Mouse (Mus musculus) neural tube, embryonic 10.5 days (tissue): ENCODE data around the gene Ggn.
"Not testable (repeated sequence)": the region's sequence is repeated elsewhere in the genome, so short reads cannot be mapped to it uniquely, and the experiment has no call there.

ENCODE experiments used
- DNase-seq: peaks from one replicate; pipeline ENCODE4 v3.0.0-alpha.2; 2017; ENCODE audit warnings: low spot score; ENCODE audit errors: extremely low spot score

Gene Ggn

DNA sequence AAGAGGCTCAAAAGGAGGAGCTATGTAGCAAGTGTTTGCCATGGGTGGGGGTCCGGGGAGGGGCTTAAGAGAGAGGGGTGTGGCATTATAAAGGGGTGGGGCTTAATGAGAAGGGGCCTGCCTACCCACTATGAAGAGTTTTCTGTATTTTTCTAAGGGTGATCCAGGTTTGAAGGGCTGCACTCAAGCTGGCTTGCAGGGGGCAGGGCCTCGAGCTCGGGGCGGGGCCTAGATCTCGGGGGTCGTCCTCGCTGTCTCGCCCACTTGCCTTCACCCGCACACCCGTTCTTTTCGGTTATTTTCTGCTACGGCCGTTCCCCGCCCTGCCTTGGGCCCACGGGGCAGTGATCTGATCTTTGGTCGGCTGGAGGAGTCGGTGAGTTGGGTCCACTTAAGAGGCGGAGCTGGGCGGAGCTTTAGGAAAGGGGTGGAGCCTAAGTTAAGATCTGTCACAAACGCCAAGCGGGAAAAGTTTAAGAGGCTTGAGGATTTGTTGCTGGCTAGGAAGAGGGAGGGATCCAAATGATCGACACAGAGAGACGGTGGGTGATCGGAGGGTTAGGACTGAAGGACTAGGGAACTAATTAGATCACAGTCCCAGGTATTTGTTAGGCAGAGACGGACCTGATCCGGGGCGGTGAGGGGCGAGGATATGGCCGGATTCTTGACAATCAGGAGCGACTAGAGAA is at the start of gene Ggn, which contains the start of gene Spred3:
Ggn (plus strand) TSS at position 145 of the 689 bp plus-strand sequence.
Spred3 (minus strand) TSS at position 346 of the 689 bp plus-strand sequence.
- DNase-seq = peak; percentile 66

- DNase-seq = no peak
These were observed 47.2 kb upstream of the Ggn start for GRCm38 (mm10) chr7:29122821-29123220.

DNA sequence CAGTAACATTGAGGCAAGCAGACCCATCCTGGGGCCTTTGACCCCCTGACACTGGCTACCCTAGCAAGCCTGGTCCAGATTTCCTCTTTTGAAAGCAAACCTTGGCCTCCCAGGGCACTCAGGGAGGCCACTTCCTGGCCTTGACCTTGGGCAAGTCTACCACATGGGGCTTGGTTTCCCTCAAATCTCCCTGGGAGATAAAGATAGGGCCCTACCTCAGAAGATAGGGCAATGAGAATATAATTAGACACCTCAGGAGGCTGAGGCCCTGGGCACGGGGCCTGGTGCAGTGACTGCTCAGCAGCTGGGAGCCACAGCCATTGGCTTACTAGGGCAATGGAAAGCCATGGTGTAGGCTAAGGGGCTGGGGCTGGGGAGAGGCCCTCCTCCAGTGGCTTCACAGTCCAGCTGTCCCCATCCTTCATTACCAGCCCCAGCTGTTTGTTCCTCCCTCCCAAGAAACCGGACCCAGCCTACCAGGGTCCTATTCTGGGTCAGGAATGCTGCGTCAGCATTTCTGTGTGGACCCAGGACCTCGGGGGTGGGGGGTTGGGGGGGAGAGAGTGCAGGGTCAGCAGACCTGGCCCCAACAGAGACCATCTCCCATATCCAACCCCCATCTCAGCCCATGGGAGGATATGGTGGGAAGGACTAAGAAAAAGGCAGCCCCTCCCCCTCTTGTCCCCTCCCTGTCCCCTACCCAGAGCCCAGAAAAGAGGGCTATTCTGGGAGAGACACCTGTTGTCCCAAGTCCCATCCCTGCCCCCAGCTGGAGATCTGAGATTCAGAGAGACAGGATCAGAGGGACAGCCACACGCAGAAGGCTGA is 46.3 kb upstream of the Ggn start:
- DNase-seq = peak; percentile 14

- peak; percentile 72 for DNase-seq
These were observed 45.0 kb upstream of the Ggn start, which contains the start of gene Ryr1 for GRCm38 (mm10) chr7:29124970-29125369. Gene Ryr1, minus strand, starts transcription at chr7:29125179.

GRCm38 (mm10) chr7:29126173-29126915 is 43.7 kb upstream of the Ggn start:
- DNase-seq = peak; percentile 61

- no peak for DNase-seq
These were observed 41.3 kb upstream of the Ggn start for GRCm38 (mm10) chr7:29128725-29129124.

- no peak for DNase-seq
These were observed 35.8 kb upstream of the Ggn start for GRCm38 (mm10) chr7:29134230-29134629.

DNA sequence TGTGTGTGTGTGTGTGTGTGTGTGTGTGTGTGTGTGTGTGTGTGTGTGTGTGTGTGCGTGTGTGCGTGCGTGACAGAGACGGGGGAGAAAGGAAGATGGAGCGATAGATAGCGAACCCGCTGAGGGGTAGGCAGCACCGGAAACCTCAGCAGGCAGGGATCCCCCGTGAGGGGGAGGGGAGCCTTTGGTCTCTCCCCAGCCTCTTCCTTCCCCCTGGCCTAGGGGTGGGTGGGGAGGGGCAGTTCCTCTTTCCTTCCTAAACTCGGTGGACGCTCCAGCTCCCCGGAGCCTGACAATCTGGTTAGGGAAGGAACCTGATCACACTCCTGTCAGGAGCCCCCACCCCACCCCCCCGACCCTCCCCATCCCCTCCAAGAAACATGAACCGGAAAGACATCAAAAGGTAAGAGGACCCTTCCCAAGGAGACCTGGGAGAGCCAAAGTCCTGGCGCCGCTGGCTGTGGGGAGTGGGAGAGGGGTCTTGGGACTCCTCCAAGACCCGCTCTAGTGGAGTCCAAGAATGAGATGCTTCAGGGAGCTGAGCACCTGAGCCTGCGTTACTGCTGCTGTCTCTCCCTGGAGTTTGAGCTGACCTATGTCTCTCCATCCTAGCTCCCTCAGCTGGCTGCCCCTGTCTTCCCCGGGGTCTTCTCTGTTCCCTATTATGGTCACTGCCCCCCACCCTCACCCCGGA is 35.2 kb upstream of the Ggn start, which contains the start of gene Rasgrp4:
Rasgrp4 (plus strand) TSS at position 159 of the 694 bp plus-strand sequence.
- DNase-seq = peak; percentile 32

DNA sequence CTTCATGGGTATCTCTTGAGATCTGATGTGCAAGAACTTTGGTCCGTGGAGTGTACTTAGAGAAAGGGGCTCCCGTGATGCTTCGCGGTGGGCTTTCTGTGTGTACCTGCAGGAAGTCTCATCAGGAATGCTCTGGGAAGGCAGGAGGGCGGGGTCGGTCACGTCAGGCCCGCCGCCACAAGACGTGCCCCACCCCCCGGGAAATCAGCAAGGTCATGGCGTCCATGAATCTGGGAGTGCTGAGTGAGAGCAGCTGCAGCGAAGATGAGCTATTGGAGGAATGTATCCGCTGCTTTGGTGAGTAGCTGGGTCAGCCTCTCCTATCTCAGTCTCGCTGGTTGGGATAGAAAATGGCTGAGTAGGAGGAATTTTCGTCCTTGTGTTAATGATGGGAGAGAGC is 32.6 kb upstream of the Ggn start:
- no peak for DNase-seq

DNA sequence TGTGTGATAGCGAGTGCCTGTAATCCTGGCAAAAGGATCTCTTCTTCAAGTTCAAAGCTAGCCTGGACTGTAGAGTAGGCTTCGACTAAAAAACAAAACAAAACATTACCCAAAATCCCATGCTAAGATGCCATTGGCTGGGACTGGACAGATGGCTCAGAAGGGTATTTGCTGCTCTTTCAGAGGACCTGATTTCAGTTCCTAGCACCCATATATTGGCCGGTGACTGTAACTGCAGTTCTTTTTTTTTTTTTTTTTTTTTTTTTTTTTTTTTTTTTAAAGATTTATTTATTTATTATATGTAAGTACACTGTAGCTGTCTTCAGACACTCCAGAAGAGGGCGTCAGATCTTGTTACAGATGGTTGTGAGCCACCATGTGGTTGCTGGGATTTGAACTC is 30.8 kb upstream of the Ggn start:
- DNase-seq = not testable (repeated sequence)

- DNase-seq = no peak
These were observed 28.6 kb upstream of the Ggn start for GRCm38 (mm10) chr7:29141416-29141815.

DNA sequence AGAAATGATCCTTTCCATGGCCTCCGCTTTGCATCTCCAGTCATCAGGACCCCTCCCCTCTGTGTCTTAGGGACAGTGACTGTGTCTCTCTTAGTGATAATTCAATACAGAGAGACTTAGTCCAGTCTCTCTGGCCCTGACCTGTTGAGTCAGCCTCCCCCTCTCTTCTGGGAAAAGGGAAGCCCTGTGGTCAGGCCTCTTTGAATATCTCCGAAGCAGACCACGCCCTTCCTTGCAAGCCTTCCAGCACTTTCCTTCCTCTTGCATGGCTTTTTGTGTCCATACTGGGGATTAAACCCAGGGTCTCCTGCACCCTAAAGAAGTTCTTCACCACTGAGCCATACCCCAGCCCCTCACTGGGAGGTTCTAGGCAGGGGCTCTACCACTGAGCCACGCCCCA is 26.0 kb upstream of the Ggn start:
- no peak for DNase-seq

DNA sequence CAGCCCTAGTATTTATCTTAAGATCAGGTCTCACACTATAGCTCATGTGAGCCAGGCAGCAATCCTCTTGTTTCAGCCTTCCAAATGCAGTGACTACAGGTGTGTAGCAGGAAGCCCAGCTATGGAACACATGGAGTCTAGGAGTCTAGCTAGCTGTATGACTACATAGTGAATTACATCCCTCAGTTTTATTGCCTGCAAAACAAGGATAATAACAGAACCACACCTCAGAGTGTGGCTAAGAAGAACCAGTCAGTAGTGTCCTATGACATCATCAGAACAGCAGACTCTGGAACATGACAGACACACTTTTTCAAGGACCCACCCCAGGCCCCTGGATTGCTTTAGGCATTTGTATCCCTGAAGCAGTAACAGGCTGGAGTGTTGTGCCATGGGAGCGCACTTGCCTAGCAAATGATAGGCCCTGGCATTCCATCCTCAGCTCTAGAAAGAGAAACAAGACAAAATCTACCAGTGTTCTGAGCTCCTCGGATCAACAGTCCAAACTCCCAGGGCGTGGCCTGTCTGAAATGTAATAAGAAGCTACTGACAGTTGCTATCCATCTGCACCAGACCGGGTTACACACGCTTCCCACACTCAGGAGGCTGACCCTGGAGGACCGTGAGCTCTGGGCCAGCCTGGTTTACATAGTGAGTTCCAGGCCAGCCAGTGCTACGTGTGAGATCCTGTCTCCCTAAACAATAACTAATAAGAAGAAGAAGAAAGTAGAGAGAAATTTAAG is 23.2 kb upstream of the Ggn start:
- DNase-seq = no peak

DNA sequence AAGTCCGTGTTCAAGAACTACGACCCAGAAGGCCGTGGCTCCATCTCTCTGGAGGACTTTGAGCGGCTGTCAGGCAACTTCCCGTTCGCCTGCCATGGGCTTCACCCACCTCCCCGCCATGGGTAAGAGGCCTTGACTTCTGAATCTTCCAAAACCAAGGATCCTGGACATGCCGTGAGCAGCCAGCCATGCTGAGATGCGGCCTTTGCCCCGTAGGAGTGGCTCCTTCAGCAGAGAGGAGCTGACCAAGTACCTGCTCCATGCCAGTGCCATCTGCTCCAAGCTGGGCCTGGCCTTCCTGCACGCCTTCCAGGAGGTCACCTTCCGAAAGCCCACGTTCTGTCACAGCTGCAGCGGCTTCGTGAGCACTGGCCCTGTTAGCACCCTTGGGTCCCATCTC is 21.2 kb upstream of the Ggn start:
- DNase-seq = no peak

GRCm38 (mm10) chr7:29151486-29151885 is 18.5 kb upstream of the Ggn start:
- no peak for DNase-seq

DNA sequence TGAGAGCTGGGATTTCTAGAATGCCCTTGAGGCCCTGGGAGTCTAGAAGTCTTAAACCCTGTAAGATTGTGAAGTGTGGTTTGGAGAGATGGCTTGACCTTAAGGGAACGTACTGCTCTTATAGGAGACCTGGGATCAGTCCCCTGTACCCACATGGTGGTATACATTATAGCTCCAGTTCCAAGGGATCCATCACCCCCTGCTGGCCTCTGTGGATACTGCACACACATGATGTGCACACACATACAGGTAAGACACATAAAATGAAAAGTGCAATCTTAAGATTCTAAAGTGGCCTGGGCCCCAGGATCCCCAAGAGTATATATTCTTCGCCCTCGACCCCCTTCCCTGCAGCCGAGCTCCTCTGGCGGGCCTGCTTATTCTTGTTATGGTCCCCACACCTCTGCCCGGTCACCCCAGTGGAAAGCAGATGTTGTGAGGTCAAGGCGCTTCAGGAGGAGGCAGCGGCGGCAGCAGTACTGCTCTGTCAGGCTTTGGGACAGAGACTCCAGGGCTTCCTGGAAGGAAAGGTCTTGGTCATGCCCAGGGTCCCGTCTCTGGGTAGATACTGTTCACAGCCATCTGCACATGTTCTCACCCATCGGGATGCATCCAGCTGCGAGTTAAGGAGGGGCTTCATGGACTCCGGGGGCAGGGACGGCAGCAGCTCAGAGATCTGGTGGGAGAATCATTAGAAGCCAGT is 15.8 kb upstream of the Ggn start:
- DNase-seq = no peak

DNA sequence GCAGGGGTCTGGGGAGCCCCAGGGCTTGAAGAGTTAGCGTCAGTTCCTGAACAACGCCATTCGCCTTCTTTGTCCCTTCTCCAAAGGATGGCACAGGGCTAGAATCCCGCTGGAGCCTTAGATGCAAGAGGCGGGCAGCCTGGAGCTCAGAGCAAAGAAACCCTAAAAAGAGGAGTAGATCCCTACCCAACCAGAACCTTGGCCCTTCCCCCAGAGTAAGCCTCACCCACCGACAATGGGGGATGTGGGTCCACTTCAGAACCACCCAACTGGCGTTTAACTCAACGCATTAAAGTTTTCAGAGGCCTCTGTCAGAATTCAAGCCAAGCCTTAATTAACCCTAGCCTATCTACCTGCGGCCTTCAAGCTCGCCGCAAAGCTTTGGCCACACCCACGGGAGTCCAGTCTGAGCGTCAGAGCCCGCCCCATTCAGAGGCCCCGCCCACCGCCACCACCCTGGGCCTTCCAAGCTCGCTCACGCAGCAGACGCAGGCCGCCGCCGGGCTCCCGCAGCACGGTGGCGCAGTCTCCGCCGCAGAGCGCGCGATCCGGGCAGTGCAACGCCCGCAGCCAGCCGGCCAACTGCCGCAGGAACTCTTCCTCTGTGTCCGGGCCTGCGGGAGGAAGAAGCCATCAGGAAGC is 14.7 kb upstream of the Ggn start:
- DNase-seq = no peak

DNA sequence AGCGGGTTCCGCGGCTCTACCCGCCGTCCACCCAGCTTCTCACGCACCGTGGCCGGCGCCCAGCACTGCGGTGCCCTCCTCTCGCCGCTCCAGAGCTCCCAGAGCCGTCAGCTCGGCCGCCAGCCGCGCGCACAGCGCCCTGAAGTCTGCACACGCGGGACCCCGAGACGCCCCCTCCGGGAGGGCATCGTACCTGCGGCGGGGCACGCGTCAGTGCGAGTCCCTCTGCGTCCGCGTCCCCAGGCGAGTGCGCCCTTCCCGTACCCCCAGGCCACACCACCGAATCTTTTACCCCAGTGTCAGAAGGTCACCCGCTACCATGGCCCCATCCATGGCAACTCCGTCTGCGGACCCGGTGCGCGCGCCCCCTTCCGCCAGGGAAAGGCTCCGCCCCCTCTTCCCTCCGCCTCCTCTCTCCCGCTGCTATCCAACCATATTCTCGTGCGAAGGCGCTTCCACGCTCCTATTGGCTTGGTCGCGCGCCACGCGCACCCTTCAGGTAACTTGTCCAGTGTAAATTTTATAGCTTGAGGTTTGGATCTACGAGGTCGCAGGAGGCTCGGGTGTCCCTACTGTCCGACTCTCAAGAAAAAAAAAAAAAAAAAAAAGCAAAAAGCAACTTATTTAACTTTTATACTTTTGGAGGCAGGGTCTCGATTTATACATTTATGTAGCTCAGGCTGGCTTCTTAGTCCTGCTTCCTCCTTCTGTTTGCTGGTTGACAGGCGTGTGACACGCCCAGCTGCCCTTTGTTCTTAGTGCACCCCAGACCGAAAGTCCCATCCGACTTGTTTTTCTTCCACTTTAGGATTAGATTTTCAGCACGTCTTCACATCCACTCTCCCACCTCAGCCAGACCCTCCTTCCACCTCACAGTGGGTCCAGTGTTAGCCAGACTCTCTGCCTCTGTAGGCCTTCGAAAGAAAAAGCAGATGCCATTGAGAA is 13.9 kb upstream of the Ggn start, which contains the start of gene Fam98c:
Fam98c (minus strand) TSS at position 397 of the 945 bp plus-strand sequence.
- peak; percentile 82 for DNase-seq
